Mouse (Mus musculus) lung, postnatal 14 days (tissue): Measurements from ENCODE around the gene Tmsb15l.
"Not testable (repeated sequence)": the region's sequence is repeated elsewhere in the genome, so short reads cannot be mapped to it uniquely, and the experiment has no call there.

Experiments
- DNase-seq: peaks from one replicate; pipeline ENCODE4 v3.0.0; 2021

Gene Tmsb15l

DNA sequence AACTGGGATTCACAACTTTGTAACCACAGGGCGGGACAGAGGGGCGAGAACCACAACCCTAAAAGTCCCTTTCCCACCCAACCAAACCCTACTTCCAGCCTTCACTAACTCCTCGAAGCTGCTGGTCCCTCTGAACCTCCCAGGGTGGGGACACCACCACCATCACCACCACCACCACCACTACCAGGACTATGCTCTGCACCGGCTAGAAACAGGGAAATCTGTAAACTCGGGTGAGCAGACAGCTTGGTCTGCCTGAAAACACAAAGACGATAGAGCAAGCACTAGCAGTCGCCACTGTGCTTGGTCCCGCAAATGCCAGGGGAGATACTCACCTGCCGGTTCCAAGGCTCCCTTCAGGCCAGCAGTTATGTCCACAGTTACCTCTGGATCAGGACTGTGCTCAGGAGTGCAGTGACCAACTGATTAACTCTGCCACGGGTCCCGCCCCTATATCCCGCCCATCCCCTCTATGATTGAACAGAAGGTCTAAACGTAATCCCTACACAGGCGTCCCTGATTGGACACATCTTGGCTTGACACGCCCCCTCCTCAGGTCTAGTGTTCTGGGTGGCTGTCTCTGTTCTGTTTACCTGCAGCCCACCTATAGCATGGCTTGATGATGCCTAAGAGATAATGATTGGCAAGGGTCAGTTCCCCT, at the start of gene Tmsb15l, which contains the start of gene Tmsb15b1:
TSS of gene Tmsb15l (minus strand) at position 446 of the 661 bp plus-strand sequence.
TSS of gene Tmsb15b1 (minus strand) at position 451 of the 661 bp plus-strand sequence.
- peak; percentile 64 for DNase-seq

DNA sequence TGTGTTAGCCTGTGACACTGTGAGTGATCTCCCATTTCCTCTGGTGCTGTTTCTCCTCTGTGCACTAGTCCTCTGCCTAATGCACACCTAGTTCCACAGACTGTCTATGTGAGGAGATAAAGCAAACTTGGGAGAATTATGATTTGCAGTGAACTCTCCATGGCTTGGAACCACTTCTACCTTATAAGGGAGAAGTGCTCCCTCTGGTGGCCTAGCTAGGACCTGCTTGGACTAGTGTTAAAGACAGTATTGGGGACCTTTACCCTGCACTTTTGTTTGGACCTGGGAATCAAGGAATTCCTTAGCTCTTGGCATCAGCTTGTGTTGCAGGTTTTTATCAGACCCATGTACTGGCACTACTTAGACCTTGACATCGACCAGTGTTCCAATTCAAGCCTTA, 42.6 kb upstream of the Tmsb15l start:
- peak; percentile 71 for DNase-seq

DNA sequence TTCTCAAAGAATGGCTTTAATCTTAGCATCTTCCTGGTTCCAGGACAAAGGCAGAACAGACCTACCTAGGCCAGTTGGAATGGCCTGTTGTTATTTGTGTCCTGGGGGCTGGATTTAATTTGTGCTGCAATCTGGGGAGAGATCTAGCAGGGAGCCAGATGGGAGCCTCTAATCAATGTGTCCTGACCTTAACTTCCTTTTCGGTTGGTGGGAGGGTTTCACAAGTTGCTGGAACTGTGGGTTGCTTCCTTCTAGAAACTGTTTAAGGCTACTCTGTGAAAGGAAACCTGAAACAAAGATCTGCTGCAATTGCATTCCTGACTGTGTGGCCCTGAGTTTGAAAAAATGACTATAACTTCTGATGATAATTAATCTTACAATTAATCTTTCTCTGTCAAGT, 41.0 kb upstream of the Tmsb15l start:
- DNase-seq: no peak

DNA sequence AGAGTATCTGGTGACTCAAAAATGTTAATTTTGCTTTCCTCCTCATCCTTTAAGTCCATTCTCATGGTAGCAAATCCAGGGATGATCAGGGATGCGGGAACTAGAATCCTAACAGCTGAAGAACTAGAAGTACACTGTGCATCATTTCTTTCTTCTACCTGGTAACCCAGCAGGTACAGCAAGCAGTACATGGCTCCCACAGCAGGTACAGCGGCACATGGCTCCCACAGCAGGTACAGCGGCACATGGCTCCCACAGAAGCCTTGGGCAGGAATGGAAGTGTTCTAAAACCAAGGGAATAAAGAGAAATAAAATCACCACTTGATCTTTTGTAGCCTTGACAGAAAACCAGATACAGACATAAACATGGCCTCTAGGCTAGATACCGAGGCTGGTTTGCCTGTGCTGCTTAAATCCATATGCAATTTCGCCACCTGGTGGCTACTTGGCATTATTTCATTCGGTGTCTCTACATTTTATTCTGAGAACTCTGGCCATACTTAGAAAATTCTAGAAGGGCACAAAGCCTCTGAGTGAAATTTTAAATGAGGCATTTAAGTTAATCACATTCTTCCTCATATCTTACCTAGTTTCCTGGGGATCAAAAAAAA, 38.5 kb upstream of the Tmsb15l start:
- peak; percentile 49 for DNase-seq

DNA sequence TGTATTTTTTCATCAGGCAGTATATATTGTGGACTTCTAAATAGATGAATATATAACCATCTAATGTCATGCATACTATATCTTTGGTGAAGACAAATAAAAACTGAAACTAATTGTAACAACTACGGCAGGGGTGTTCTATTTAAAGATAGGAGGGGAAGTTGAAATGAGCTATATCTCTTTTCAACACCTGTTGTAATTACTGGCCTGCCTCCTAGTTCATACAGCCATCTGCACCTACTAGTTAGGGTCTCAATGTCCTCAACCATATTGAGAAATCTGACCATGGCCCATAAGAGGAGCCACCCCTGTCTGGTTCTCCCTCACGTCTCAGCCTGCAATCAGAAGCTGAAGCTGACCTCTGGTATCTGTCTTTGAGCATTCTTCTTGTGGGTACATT, 19.6 kb upstream of the Tmsb15l start:
- no peak for DNase-seq

DNA sequence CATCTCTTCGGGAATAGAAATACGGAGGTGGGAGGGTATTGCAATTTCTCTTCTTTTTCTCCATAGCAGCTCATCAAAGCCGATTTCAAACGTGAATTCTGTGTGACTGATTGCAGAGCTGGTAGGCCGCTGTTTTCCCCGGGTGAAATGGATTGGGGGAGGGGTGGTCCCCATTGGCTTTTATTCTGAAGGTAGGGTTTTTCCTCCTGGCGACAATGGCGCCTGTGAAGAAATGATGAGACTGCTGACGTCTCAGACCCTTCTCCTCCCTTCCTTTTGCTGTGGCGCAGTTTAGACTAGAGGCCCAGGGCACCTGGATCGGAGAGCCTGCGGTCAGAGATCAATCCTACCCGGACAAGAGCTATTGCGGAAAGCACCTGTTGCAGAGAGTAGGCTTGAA, 17.0 kb upstream of the Tmsb15l start:
- no peak for DNase-seq

DNA sequence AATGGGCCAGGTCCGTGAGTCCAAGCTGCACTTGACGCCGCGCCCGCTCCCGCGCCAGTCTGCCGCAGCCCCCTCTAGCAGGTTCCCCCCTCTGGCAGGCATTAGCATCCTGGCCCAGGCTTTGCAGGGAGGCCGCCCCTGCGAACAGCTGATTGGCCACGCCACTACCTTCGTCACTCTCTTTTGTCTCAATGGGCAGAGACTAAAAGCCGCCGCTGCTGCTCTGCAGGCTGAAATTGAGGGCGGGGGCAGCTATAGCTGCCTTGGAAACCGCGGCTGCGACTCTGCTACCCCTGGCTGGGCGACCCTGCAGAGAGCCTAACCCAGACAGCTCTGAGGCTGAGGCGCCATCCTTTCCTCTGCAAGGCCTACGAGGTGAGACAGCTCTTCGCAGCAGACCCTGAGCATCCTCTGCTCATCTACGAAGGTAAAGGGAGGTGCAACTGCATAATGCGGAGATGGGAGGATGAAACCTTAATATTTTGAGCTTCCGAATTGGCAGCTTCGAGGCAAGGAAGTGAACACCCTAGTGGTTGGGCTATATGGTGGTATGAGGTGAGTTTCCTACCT, 16.4 kb upstream of the Tmsb15l start, which contains the start of gene Zcchc18:
TSS of gene Zcchc18 (plus strand) at position 178 of the 570 bp plus-strand sequence.
- DNase-seq: peak; percentile 48

DNA sequence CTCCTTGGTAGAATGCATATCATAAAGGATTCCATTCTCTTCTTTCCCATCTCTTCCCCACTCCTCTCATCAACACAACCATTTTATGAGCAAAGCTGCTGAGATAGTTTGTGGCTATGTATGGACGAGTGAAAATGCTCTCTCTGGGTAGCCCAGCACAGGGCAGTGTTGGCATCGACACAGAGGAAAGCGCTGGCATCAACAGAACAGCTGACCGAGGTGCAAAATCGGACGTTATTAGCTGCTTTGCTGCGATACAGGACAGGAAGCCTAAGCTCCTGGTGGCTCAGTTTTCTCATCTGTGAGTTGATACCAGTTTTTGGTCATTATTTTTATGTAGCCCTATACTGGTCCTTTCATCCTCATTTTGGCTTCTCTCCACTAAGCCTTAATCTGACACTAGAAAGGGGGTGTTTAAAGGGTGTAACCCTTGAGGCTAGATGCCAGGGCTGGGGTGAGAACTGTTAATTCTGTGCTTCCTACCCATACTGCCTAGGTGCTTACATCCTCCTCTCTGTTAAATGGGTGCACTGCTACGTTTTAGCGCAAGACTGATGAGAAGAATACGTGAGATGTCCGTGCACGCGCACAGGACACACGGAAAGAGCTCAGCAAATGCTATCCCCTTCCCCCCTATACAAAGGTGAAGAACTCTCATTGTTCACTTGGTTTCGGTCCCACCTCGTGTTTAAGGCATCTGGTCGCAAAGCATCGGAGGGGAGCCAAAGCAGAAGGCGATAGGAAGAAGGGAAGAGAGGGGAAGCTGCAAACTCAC, 15.7 kb upstream of the Tmsb15l start:
- DNase-seq: no peak

DNA sequence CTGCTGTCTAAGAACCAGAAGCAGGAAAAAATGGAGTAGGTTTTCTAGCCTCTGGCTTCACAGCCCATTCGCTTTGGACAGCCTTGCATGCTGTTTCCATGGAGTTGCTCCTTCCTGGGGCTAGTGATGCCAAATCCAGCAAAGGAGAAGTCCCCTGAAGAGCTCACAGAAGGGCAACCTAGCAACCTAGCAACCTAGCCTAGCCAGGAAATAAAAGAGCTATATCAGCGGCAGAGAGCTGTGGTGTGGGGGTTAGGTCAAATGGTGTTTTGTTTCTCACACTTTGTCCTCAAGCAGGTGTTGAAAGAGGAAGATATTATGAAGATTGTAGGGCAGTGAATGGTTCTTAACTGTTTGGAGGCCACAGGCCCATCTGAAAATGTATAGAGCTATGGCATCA, 14.6 kb upstream of the Tmsb15l start:
- DNase-seq: no peak

DNA sequence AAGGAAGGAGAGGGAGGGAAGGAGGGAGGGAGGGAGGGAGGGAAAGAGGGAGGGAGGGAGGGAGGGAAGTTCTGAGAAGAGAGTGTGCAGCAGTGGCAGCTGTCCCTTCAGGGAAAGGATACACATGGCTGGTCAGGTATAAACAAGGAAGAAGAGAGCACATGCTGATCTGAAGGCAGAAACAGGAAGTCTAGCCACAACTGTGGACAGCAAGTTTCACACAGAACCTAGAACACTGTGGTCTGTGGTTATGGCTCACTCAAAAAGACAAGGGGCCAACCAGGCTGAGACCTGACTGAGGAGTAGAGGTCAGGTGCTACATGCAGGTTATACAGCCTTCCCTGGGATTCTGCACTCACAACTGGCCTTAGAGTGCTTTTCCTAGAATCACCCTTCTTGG, 9.4 kb upstream of the Tmsb15l start:
- DNase-seq: no peak

DNA sequence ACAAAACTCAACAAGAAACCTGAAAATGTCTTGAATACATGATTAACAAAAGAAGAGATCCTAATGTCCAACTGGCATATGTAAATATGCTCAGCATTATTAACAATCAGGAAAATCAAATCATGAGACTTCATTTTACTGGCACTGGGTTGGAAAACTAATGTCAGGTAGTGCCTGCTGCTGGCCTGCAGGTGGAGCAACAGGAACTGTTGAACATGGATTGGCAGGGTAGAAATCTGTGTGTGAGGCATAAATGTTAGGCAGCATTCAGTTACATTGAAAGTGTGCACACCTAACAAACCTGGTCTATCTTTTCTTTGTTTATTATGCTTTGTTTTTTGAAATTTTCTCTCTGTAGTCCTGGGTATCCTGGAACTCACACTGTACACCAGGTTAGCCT, 1.9 kb upstream of the Tmsb15l start:
- no peak for DNase-seq

DNA sequence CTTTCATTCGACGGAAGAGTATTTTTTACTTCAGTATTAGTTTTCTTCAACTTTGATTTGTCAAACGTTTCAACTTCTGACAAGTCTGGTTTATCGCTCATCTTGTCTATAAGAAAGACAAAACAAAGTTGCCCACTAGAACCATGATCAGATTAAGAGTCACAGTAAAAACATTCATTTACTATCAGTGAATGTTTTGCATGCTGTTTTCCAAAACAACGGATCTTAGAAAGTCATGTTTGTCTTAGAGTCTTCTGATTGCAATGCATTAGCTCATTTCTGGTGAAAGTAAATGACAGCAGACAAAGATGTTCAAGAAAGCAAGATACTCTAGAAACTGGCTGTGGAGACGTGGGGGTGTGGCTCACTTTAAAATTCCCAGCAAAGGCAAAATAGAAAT, 1.3 kb downstream of the Tmsb15l start, which contains the start of gene Tmsb15b2:
TSS of gene Tmsb15b2 (minus strand) at position 101 of the 400 bp plus-strand sequence.
- not testable (repeated sequence) for DNase-seq

DNA sequence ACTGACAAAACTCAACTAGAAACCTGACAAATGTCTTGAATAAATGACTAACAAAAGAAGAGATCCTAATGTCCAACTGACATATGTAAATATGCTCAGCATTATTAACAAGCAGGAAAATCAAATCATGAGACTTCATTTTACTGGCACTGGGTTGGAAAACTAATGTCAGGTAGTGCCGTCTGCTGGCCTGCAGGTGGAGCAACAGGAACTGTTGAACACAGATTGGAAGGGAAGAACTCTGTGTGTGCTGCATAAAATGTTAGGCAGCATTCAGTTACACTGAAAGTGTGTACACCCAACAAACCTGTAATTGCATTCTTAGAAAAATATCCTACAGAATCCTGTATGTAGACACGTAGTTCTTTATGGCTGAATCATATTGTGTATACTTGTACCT, 17.0 kb downstream of the Tmsb15l start:
- DNase-seq: peak; percentile 0

DNA sequence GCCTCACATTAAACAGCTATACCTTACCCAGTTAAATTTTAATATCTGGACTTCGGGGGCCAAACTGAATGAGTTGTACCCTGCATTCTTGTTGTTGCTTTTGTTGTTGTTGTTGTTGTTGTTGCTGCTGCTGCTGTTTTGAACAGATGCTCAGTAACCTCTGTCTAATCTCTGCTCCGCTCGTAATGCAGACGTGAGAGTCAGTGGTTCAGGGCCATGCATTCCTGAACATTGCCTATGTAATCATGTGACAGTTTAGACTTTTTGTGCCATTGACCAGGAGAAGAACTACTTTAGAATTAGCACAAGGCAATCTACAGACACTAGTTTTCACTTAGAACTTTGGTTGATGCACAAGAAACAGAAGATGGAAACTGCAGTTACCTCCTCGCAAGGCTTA, 18.4 kb downstream of the Tmsb15l start:
- not testable (repeated sequence) for DNase-seq

DNA sequence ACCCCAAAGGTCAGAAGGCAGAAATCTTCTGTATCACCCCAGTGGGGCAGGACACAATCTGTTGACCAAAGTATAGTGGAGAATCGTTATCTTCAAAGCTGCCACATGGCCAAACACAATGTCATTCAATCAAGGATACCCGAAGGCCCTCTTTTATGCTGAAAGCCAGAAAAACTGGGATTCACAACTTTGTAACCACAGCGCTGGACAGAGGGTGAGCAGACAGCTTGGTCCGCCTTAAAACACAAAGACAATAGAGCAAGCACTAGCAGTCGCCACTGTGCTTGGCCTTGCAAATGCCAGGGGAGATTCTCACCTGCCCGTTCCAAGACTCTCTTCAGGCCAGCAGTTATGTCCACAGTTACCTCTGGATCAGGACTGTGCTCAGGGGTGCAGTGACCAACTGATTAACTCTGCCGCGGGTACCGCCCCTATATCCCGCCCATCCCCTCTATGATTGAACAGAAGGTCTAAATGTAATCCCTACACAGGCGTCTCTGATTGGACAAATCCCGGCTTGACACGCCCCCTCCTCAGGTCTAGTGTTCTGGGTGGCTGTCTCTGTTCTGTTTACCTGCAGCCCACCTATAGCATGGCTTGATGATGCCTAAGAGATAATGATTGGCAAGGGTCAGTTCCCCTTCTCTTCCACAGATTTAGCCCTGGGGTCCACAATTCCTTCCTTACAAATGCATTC, 18.9 kb downstream of the Tmsb15l start:
- peak; percentile 30 for DNase-seq

DNA sequence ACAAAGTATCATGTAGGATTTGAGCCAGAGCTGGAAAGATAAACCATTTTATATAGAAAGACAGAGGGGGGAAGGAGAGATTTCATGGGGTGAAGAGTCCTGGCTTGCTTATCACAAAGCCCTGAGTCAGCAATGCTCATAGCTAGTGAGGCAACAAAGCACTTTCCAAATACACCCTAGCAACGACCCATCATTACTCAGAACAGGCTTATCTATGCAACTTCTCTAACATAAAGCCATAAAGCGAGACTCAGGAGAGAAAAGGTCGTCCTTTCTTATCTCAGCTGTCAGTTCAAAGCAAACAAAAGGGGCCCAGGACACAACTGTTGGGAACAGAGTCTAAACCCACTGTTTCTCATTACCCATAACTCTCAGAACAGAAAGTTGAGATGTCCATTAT, 38.7 kb downstream of the Tmsb15l start:
- no peak for DNase-seq

DNA sequence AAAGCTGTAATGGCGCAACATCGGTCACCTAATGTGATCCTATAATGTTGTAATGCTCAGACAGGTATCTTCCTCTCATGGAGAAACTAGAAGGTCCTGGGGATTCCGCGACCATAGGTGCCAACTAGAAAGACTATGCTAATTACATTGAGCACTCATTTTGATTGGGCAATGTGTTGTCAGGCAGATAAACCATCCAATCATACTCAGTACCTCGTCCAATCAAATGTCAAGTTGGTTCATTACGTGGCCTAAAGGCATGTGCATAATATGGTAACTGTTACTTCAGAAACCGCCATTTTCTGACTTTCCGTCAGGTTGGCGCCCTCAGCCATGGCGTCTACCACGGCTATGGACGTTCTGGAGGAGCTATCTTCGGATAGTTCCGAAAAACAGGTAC, 49.6 kb downstream of the Tmsb15l start, which contains the start of gene H2bfm:
TSS of gene H2bfm (plus strand) at position 295 of the 400 bp plus-strand sequence.
- DNase-seq: no peak

DNA sequence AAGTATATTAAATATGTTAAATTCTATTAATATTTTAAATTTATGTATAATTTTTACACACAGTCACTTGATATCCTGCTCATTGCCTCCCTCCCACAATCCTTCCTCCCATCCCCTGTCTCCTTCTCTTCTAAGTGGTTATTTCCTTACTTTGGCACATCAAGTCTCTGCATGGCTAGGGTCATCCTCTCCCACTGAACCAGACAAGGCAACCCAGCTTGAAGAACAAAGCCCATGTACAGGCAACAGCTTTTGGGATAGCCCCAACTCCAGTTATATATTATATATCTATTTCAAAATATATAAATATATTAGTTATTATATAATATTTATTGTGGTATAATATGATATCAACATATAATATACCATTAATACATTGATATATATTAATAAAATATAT, 50.8 kb downstream of the Tmsb15l start:
- DNase-seq: no peak
